Mouse (Mus musculus): Measurements from ENCODE around the gene Dnajc7.

- TF ChIP-seq CTCF (IDR thresholded peaks at IDR 0.05; ENCODE audit: control insufficient read depth, insufficient read depth, low read length) = no peak
- TF ChIP-seq POLR2A (IDR thresholded peaks at IDR 0.05; ENCODE audit: borderline replicate concordance, control insufficient read depth, low read depth, low read length) = no peak
These were observed 44.5 kb downstream of the Dnajc7 start for GRCm38 (mm10) chr11:100575484-100575855.

Data from bone marrow, adult 2 months (tissue).